ENCODE assay signal across 8 mouse cellular contexts in the genomic region with DNA sequence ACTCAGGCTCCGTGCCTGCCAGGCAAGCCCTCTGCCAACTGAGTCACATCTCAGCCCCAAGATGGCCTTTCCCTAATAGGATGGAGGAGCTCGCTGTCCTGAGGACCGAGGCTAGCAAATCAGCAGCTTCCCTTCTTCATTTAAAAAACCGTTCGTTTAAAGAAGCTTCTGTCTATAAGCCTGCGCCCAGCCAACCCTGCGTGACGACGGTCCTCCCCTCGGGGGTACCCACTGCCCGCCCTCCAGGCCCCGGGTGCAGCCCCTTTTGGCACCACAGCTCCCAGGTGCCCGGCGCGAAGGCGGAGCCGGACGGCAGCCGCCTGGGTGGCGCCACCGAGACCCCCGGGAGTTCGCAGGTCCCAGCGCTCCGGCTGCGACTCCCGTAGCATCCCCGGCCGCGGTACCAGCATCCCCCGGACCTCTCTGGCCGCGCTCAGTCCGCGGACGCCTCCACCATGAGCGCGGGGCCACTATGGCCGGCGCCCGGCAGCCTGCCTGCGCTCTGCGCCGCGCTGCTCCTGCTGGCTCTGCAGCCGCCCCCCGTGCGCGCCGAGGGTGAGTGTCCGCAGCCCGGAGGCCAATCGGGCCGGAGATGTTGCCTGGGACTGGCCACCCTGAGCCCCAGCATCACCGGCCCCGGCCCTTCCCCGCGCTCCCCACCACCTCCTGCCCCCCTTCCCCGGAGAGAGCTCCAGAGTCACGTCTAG. TPM values are rescaled to one million over a fixed set of nuclear protein-coding genes. Genes with fewer than 3 reads are reported as not detected.
DNase-seq lines count a peak whose midpoint lies in the region; ATAC-seq and TF ChIP-seq lines count a peak whose summit lies in the region.

A gene (plus strand): TSS at position 51 of the 707 bp plus-strand sequence.

- H3K27me3 ChIP-seq in heart, embryonic 12.5 days (replicated peaks) = peaks cover 52% of the 10 kb centered on the region
- H3K27me3 ChIP-seq in intestine, postnatal 0 days (replicated peaks; ENCODE audit: control insufficient read depth, insufficient read depth, low read length) = peaks cover 36% of the 10 kb centered on the region

- under 1% methylated on average over 60 of the region's 60 CpGs for WGBS in heart, embryonic 12.5 days
- 1% methylated on average over 60 of the region's 60 CpGs for WGBS in intestine, postnatal 0 days

- DNase-seq in heart, adult 9 months (ENCODE audit: low spot score in 2 of 2) = no peak
- peak; percentile 15 for DNase-seq in right cerebral cortex, postnatal 4 days
- DNase-seq in right cerebral cortex, adult 18-20 months = no peak
- peak; percentile 44 for DNase-seq in retina, postnatal 1 day
- no peak for DNase-seq in c-Kit-positive CD71-positive TER-119-positive erythroid progenitor cells, embryonic 14.5 days (ENCODE audit: low spot score)
- DNase-seq in gastrocnemius, adult 18-20 months (ENCODE audit: low spot score) = no peak

- ATAC-seq in heart, embryonic 12.5 days (ENCODE audit: insufficient number of reproducible peaks, low FRiP score) = peak; percentile 29; the same call in 1 of the 2 replicates
- ATAC-seq in intestine, postnatal 0 days = 0 out of 2 replicates have a peak, but pooled peaks have one; percentile 22

- peak within 1 kb of the TSS; percentile 95 for H3K4me2 ChIP-seq in heart, embryonic 12.5 days
- H3K4me2 ChIP-seq in intestine, postnatal 0 days (replicated peaks; ENCODE audit: low read depth) = peak within 1 kb of the TSS; percentile 62

- peaks cover 10% of the 10 kb centered on the region; the same call in 1 of the 2 replicates for H3K4me1 ChIP-seq in heart, embryonic 12.5 days (replicated peaks)
- no peaks in the 10 kb centered on the region for H3K4me1 ChIP-seq in intestine, postnatal 0 days (replicated peaks; ENCODE audit: control insufficient read depth, insufficient read depth, low read length)

- peak within 1 kb of the TSS; percentile 59 for H3K4me3 ChIP-seq in heart, embryonic 12.5 days
- H3K4me3 ChIP-seq in intestine, postnatal 0 days (ENCODE audit: low read depth, low read length) = peak within 1 kb of the TSS; percentile 34

- no peak for TF ChIP-seq CTCF in intestine, postnatal 0 days (IDR thresholded peaks at IDR 0.05; ENCODE audit: low read depth)

- no peak within 1 kb of the TSS for H3K27ac ChIP-seq in heart, embryonic 12.5 days (ENCODE audit: poor library complexity, severe bottlenecking)
- H3K27ac ChIP-seq in intestine, postnatal 0 days (ENCODE audit: low read depth, low read length) = no peak within 1 kb of the TSS

- H3K9ac ChIP-seq in heart, embryonic 12.5 days = peak within 1 kb of the TSS; percentile 49; the same call in 1 of the 2 replicates
- H3K9ac ChIP-seq in intestine, postnatal 0 days (ENCODE audit: low read depth, low read length) = 0 out of 2 replicates have a peak within 1 kb of the TSS, but pooled peaks have one; percentile 7

- no peaks in the 10 kb centered on the region for H3K9me3 ChIP-seq in heart, embryonic 12.5 days (replicated peaks)
- H3K9me3 ChIP-seq in intestine, postnatal 0 days (ENCODE audit: control insufficient read depth) = no peaks in the 10 kb centered on the region

- H3K36me3 ChIP-seq in heart, embryonic 12.5 days = no peaks in the 10 kb centered on the region
- no peaks in the 10 kb centered on the region for H3K36me3 ChIP-seq in intestine, postnatal 0 days (ENCODE audit: control insufficient read depth, insufficient read depth)

RNA-seq across cellular contexts. Expression of the gene that starts here (rescaled TPM):
- polyA plus RNA-seq in heart, embryonic 12.5 days (2016; fragmentation: Nextera tagmentation; extraction: Ambion mirVana) = 0.08 and 0.18 TPM in 2 replicates
- polyA plus RNA-seq in intestine, postnatal 0 days (2015; fragmentation: Nextera tagmentation; extraction: Ambion mirVana) = 0.22 and 0.43 TPM in 2 replicates
- under 1 TPM; 0.57 to 0.81 TPM for total RNA-seq in gastrocnemius, adult 18-20 months (2021)

Comparison
In these comparisons a context has a peak if more than half of its experiments do, and no peak if none do; other contexts are left out.
1. DNase-seq: peak in right cerebral cortex, postnatal 4 days (single experiment) and retina, postnatal 1 day (single experiment); none in heart, adult 9 months (0 of 2), right cerebral cortex, adult 18-20 months (single experiment), c-Kit-positive CD71-positive TER-119-positive erythroid progenitor cells, embryonic 14.5 days (single experiment) and gastrocnemius, adult 18-20 months (single experiment).
2. Peak in ATAC-seq, H3K4me3 ChIP-seq, H3K9ac ChIP-seq and H3K4me2 ChIP-seq in heart, embryonic 12.5 days; RNA of the gene not detected or under 1 TPM.
3. Peak in ATAC-seq, H3K4me3 ChIP-seq, H3K9ac ChIP-seq and H3K4me2 ChIP-seq in intestine, postnatal 0 days; RNA of the gene not detected or under 1 TPM.